Mouse (Mus musculus) E14TG2a.4 (cell line): ENCODE measurements around the gene Tob2.

Experiments
- CTCF ChIP-seq: conservative IDR thresholded peaks from 2 replicates; pipeline ENCODE4 v1.5.1; 2014; ENCODE audit warnings: low read length
- NANOG ChIP-seq: IDR thresholded peaks from 2 replicates; pipeline ENCODE4 v1.6.1; 2014; ENCODE audit warnings: borderline replicate concordance, low read length, mixed read lengths
- POU5F1 ChIP-seq: IDR thresholded peaks from 2 replicates; pipeline ENCODE4 v1.6.1; 2014; ENCODE audit warnings: low read length, borderline replicate concordance

DNA sequence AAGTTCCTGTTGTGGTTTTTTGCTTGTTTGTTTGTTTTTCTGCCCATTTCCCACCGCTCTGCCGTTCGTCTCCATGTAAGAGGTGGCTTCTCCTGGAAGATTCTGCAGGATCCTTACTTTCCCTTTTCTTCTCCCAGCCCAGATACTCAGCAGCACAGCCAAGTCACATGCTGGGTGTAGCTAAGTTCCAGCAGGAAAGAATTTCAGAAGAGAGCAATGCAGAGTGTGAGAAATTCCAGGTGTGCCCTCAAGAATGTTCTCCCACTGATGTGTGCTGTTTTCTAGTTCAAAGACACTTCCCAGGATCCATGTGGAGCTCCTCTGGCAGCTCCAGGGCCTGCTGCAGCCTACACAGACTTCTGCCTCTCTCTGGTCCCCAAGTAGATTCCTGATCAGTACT, 53.7 kb downstream of the Tob2 start:
- TF ChIP-seq CTCF (no peak), POU5F1 (no peak), NANOG (no peak)
